Mouse (Mus musculus): ENCODE data around the gene Sulf2.

The Sulf2 gene

DNA sequence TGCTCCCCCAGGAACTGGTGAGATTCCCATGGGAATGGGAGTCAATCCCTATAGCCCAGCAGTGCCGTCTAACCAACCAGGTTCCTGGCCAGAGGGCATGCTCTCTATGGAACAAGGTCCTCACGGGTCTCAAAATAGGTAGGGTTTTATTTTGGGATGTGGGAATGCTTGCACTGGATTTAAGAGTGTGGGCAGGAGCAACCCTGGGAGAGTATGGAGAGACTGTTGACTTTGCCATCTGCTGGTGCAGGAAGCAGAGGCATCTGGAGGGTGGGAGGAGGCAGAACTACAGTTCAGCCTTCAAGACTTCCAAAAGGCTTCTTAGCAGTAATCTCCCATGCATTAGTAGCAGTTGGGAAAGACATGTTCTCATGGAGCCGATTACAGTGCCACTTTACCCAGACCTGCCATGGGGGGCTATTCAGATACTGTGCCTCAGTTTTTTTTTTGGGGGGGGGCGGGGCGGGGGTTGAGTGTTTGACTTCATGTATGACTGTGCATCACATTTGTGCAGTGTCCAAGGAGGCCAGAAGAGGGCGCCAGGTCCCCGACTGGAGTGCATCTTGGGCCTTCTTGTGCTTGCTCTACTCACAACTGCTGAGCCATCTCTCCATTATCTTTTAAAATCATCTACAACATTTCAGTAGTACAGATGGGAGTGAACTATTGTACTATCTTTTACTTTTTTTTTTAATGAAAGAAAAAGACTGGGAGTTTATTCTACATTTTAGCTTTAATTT is 95.6 kb downstream of the Sulf2 start:
- in situ Hi-C loops (cut with MboI, MseI) = no loop called here

GRCm38 (mm10) chr2:166054002-166054539 is 101.4 kb downstream of the Sulf2 start:
- in situ Hi-C loops (cut with MboI, MseI) = no loop called here

DNA sequence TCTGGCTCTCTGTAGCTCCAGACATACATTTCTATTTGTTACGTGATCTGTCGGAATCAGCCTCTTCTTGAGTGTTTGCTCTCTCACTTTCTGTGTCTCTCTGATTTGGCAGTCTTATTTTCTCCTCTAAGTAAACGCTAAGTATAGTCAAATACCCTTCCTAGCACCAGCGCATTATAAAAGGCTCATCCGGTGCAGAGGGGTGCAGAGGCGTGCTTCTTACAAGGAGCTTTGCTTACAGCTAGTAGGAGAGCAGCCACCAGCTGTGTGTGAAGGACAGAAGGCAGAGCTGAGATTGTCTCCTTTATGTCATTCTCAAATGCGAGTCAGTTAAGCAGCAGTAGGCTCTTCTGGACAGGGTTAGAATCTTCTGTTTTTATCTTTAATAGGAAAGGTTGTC is 103.5 kb downstream of the Sulf2 start:
- in situ Hi-C loops (cut with MboI, MseI) = no loop called here

DNA sequence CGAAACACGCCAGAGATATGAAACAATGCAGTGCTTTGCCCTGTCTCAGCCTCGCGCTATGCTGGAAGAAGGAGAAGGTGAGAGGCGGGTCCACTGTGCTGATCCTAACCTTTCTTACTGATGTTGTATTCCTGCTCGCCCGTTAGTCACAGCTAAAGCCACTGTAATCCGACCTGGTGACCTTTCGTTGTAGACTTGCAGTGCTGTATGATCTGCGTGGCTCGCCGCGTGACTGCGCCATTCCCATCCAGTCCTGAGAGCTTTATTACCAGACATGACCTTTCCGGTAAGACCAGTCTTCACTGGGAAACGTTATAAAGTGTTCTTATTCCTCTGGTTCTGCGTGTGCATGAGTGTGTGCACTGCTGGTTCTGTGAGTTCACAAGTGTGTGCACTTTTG is 104.0 kb downstream of the Sulf2 start:
- in situ Hi-C loops (cut with MboI, MseI) = no loop called here

- in situ Hi-C loops (cut with MboI, MseI) = loop anchor here (10.0 kb wide), 1 partner anchor 234 kb away; no protein-coding TSS in a partner anchor
Measured at GRCm38 (mm10) chr2:166048852-166049251, 106.6 kb downstream of the Sulf2 start.

DNA sequence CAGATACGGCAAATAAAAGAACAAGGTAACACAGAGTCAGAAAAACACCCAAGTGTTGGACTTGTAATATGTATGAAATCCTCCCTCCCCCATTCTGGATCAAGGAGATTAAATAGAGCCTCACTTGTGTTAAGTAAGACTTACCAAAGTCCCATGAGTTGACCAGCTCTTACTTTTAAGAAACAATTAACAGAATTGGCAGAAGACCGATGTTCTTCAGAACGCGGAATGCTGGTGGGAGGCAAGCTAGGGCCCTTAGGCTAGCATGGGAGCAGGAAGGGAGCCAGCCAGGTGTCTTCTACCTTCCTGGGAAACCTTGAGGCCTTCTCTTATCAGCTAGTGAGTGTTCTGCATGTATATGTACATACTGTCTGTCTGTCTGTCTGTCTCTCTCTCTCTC is 107.5 kb downstream of the Sulf2 start:
- in situ Hi-C loops (cut with MboI, MseI) = loop anchor here (10.0 kb wide), 1 partner anchor 233 kb away; no protein-coding TSS in a partner anchor

DNA sequence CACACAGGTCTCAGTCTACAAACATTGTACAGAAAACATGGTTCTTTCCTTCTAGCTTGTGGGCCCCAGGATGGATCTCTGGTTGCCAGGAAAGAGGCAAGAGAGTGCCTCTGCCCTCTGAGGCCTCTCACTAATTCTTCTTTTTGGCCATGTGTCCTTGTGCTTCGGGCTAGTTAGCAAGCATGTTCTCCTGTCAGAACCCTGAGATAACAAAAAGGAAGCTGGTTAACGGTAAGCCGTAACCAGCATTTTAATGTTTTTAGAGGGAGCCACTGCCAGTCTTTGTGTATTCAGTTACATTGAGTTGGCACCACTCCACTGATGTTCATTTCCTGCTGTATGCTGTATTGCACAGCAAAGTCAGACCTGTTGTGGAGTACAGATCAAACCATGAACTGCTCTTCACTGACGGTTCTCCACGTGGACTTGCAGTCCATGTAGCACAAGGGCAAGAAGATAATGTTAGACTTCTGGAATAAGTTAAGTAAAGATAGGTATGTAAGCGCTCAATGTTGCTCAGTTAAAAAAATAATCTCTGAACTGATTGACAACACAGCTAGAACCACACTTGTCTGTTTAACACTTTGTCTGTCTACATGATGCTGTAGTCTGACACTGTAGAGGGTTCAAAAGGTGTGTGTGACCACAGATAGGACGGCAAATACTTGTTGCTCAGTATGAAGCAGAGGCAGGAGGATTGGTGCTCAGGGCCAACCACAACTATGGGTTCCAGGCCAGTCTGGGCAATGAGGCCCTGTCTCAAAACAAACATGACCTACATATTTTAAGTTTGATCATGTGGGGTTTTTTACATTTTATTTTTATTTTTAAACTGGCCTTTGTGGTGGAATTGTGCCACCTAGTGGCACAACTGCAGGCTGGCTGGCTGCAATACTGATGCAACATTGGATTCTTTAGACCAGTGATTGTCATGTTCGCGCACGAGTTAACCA is 109.6 kb downstream of the Sulf2 start:
- in situ Hi-C loops (cut with MboI, MseI) = loop anchor here (10.0 kb wide), 1 partner anchor 231 kb away; no protein-coding TSS in a partner anchor

GRCm38 (mm10) chr2:166045006-166045405 is 110.5 kb downstream of the Sulf2 start:
- in situ Hi-C loops (cut with MboI, MseI) = loop anchor here (10.0 kb wide), 1 partner anchor 230 kb away; no protein-coding TSS in a partner anchor

DNA sequence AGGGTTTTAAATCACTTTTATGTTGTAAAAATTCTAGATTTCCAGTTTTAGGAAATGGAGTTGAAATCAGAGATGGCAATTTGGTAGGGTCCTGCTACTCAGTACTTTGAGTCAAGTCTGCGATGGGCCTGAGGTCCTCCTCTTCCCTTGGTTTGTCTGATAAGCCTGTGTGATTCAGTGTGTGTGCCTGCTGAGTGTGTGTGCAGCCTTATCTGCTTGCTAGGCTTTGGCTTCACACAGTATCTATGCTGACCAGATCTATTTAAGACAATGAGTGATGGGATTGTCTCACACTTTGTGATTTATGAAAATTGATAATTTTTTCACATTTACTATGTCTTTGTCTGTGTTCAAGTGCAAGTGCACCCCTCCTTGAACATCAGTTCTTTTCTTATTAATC is 112.9 kb downstream of the Sulf2 start:
- in situ Hi-C loops (cut with MboI, MseI) = loop anchor here (10.0 kb wide), 1 partner anchor 228 kb away; no protein-coding TSS in a partner anchor

GRCm38 (mm10) chr2:166039681-166040080 is 115.8 kb downstream of the Sulf2 start:
- in situ Hi-C loops (cut with MboI, MseI) = loop anchor here (10.0 kb wide), 1 partner anchor 225 kb away; no protein-coding TSS in a partner anchor

- in situ Hi-C loops (cut with MboI, MseI) = no loop called here
Measured at GRCm38 (mm10) chr2:166035725-166036124, 119.7 kb downstream of the Sulf2 start.

DNA sequence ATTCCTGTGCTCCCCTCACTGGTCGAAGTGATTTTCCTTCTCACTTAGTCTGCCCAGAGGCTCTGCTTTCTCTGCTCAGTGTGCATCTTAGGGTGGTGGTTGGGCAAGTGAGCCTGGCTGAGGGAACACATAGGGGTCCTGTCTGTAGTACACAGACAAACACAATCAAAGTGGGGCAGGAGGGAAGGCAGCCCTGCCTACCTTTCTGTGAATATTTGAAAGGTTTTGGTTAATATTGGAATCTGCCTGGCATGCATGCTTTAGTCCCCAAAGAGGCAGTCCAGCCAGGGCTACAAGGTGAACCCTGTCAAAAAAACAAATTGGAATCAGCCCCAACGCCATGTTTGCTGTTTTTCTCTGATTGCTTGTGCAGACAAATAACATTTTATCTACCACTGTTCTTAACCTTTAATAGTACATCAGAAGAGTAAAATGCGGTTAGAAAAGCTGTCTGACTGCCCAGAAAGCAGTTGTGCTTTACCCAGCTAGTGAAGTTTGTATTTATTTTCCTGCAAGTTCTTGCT is 120.4 kb downstream of the Sulf2 start:
- in situ Hi-C loops (cut with MboI, MseI) = no loop called here

- in situ Hi-C loops (cut with MboI, MseI) = no loop called here
Measured at GRCm38 (mm10) chr2:166032628-166033027, 122.8 kb downstream of the Sulf2 start.

DNA sequence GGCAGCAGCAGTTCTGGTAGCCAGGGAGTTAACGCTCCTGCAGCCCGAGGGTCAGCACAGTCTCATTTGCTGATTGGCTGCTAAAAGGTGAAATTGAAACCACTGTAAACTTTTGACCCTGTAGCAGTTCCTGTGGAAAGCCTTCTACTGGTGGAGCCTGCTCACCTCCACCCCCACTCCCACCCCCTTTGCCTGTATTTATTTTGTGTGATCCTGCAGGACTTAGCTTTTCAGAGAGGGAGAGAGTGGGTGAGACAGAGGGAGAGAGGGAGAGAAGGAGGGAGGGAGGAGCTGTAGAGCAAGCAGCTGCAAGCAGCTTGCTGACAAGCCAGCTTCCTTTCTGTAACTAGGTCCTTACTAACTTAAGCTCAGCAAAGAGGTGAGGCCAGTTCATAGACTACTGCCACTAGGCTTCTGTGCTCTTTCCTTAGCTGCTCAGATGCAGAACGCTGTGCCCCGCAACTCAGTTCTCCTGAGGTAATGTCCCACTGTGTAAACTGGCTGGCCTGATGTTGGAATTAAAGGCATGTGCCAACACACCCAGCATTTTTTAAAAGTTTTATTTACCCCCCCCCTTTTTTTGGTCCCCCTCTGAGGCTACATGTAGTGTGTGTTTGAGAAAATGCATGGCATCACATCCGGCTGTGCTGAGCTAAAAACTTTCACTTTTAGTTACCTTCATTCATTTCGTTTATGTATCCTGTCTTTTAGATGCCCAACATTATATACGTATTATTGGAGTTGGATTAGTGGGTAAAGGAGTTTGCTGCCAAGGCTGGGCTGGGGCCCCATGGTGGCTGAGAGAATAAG is 124.1 kb downstream of the Sulf2 start:
- in situ Hi-C loops (cut with MboI, MseI) = no loop called here

- in situ Hi-C loops (cut with MboI, MseI) = no loop called here
Measured at GRCm38 (mm10) chr2:166030256-166030995, 125.0 kb downstream of the Sulf2 start.

DNA sequence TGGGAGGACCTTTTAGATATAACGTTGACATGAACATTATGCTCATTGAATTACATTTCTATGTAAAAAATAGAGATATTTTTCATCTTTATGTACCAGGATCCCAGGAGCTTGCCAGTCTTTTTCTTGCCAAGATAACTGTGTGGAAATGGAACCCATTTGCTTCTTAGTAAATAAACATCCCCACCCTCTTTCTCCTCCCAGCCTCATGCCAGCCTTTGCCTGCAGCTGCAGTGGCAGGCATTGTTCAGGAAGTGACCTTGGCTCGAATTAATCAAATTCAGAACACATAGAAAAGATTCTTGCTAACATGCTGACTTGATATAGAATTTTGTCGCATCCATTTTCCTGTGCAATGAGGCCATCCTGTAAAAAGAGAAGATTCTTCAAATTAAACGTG is 126.2 kb downstream of the Sulf2 start:
- in situ Hi-C loops (cut with MboI, MseI) = no loop called here

GRCm38 (mm10) chr2:166027834-166028233 is 127.6 kb downstream of the Sulf2 start:
- in situ Hi-C loops (cut with MboI, MseI) = no loop called here

- in situ Hi-C loops (cut with MboI, MseI) = no loop called here
Measured at GRCm38 (mm10) chr2:166025943-166026342, 129.5 kb downstream of the Sulf2 start.

DNA sequence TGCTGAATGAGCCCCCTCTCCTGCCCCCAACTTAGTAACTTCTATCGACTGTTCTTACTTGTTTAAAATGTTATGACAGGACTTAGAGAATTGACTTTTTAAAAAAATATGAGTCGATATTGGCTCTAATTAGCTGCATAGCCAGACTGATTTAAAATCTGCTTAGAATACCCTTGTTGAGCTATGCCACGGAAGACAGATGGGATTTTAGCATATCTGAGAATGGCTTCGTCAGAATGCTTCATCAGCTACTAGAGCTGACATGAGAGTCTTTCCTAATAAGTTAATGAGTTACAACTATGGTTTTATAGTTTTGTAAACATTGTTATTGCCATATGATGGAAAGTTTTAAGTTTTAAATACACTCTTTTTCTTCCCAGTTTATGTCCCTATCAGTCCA is 130.8 kb downstream of the Sulf2 start:
- in situ Hi-C loops (cut with MboI, MseI) = no loop called here

GRCm38 (mm10) chr2:166024079-166024478 is 131.4 kb downstream of the Sulf2 start:
- in situ Hi-C loops (cut with MboI, MseI) = no loop called here

Data from T-helper 2 cell (primary cell).